Mouse (Mus musculus): ENCODE data around the gene Bbx. TPM values are rescaled to one million over a fixed set of nuclear protein-coding genes. Genes with fewer than 3 reads are reported as not detected.

Bbx gene
- total and polyA plus RNA-seq, 3 experiments = 20.6 to 26.2 (median 21.6) TPM

GRCm38 (mm10) chr16:50308256-50308655, 123.9 kb downstream of the Bbx start (continued):
- TF ChIP-seq PAX5 (IDR thresholded peaks at IDR 0.05; ENCODE audit: low read length) (no peak), ELF1 (IDR thresholded peaks at IDR 0.05; ENCODE audit: low read depth, low read length) (no peak), MAX (IDR thresholded peaks at IDR 0.05; ENCODE audit: low read length) (no peak)

DNA sequence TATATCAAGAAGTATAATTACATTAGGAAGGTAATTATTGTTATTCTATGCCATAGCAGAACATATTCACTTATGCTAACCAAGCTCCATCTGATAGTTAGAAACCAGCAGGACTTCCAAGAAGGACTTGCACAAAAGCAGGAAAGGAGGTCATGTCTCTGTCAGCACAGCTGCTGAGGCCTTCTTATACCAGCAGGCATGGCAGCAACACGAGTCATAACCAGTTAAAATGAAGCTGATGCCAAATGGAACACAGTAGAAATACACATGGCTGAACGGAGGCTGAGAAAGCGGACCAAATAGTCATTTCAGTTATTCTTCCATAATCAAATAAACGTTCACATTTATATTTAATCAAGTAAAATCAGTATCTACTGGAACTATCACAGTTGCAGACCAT, 125.0 kb downstream of the Bbx start:
- H3K4me2 ChIP-seq (ENCODE audit: insufficient read depth, low read depth, poor library complexity, severe bottlenecking) = no peak overlapping the region
- in situ Hi-C loops (cut with MboI; ENCODE audit: low pct_ligation_motif_present, low pct_unique_long_range_greater_than_20kb, low sequenced_read_pairs) (no loop called here), dilution Hi-C loops (cut with MboI; ENCODE audit: extremely low pct_ligation_motif_present, extremely low pct_unique_long_range_greater_than_20kb, low sequenced_read_pairs) (no loop called here)
- no peak for DNase-seq (ENCODE audit: extremely low read depth)
- H3K9me3 ChIP-seq (replicated peaks; ENCODE audit: low read length) = no peaks in the 10 kb centered on the region
- H3K4me3 ChIP-seq (replicated peaks in 1 of 3; ENCODE audit: low read depth in 2 of 3, low read length in 2 of 3, poor library complexity in 1 of 3) = no peak overlapping the region
- TF ChIP-seq PAX5 (IDR thresholded peaks at IDR 0.05; ENCODE audit: low read length) (no peak), UBTF (IDR thresholded peaks at IDR 0.05; ENCODE audit: low read depth, low read length) (no peak), MYC (IDR thresholded peaks at IDR 0.05; ENCODE audit: low read depth, low read length) (no peak), ZKSCAN1 (IDR thresholded peaks at IDR 0.05; ENCODE audit: borderline replicate concordance, low read depth, low read length) (no peak), NRF1 (IDR thresholded peaks at IDR 0.05; ENCODE audit: low read depth, low read length) (no peak), TBP (conservative IDR thresholded peaks at IDR 0.05; ENCODE audit: low read depth, low read length) (no peak), CTCF (conservative IDR thresholded peaks at IDR 0.05 in 1 of 2, IDR thresholded peaks at IDR 0.05 in 1 of 2; ENCODE audit: low read depth in 2 of 2, low read length in 2 of 2) (no peak), IRF4 (IDR thresholded peaks at IDR 0.05; ENCODE audit: low read depth, low read length) (no peak), GABPA (IDR thresholded peaks at IDR 0.05; ENCODE audit: insufficient replicate concordance, low read depth, low read length) (no peak), JUN (IDR thresholded peaks at IDR 0.05; ENCODE audit: insufficient read depth, low read depth, low read length) (no peak), KAT2A (IDR thresholded peaks at IDR 0.05; ENCODE audit: insufficient replicate concordance, low read length) (no peak), BHLHE40 (IDR thresholded peaks at IDR 0.05; ENCODE audit: low read depth, low read length) (no peak), TCF12 (IDR thresholded peaks at IDR 0.05; ENCODE audit: low read depth, low read length) (no peak), MEF2A (IDR thresholded peaks at IDR 0.05; ENCODE audit: borderline replicate concordance, low read depth, low read length) (no peak), ZC3H11A (IDR thresholded peaks at IDR 0.05; ENCODE audit: low read depth, low read length) (no peak), ZNF384 (IDR thresholded peaks at IDR 0.05; ENCODE audit: low read depth, low read length) (no peak), MAZ (IDR thresholded peaks at IDR 0.05; ENCODE audit: low read depth, low read length) (no peak), USF1 (IDR thresholded peaks at IDR 0.05; ENCODE audit: low read depth, low read length) (no peak), HCFC1 (IDR thresholded peaks at IDR 0.05; ENCODE audit: low read depth, low read length) (no peak)
- peaks cover 0 to 8% of the 10 kb centered on the region in 2 experiments; a peak in 2 of 4 replicates for H3K4me1 ChIP-seq (ENCODE audit: control insufficient read depth in 1 of 2, insufficient read depth in 2 of 2)
- no peak overlapping the region for H3K27ac ChIP-seq (ENCODE audit: insufficient read depth, low read depth)
- H3K9ac ChIP-seq (ENCODE audit: insufficient read depth, low read depth) = no peak overlapping the region
- no peaks in the 10 kb centered on the region for H3K79me2 ChIP-seq (replicated peaks; ENCODE audit: control insufficient read depth, extremely low read depth, insufficient read depth, poor library complexity, severe bottlenecking)
- H3K27me3 ChIP-seq (replicated peaks) = no peaks in the 10 kb centered on the region
- H3K36me3 ChIP-seq (replicated peaks in 1 of 2; ENCODE audit: control insufficient read depth in 1 of 2, insufficient read depth in 1 of 2, low read length in 1 of 2) = peaks cover 0 to 39% of the 10 kb centered on the region in 2 experiments
